Mouse (Mus musculus): ENCODE results near the gene Tnni1. TPM values are rescaled to one million over a fixed set of nuclear protein-coding genes. Genes with fewer than 3 reads are reported as not detected.

Gene Tnni1
- polyA plus RNA-seq, 1 experiment: 3,569 TPM

DNA sequence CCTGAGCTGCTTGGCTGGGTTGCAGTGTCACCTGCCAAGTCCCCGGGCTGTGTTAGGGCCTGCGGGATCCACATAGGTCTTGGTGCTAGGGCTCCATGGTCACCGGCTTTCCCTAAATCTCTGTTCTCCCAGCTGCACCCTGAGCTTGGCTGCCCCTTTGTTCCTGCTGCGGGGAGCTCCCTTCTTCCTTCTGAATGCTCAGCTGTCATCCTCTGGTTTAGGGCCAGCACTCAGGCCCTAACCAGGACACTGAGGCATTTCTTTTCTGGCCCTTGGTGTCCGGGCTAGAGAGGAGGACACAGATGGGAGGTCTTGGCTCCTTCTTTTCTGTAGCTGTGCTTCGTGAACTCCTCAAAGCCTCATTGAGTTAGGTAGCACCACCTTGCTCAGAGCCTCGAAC lies 42.5 kb downstream of the Tnni1 start:
- H3K79me2 ChIP-seq (ENCODE audit: control insufficient read depth, insufficient read depth): no peaks in the 10 kb centered on the region
- H3K36me3 ChIP-seq (ENCODE audit: control insufficient read depth, insufficient read depth): no peaks in the 10 kb centered on the region
- peaks cover 4% of the 10 kb centered on the region for H3K27me3 ChIP-seq (ENCODE audit: control insufficient read depth, insufficient read depth, insufficient read length)
- no peak overlapping the region for H3K4me3 ChIP-seq
- H3ac ChIP-seq (ENCODE audit: control insufficient read depth, insufficient read length): no peak overlapping the region
- H3K4me2 ChIP-seq (ENCODE audit: low read depth): no peak overlapping the region
- no peak for TF ChIP-seq POLR2A (IDR thresholded peaks at IDR 0.05; ENCODE audit: insufficient read length, low read depth)
- TF ChIP-seq REST (IDR thresholded peaks at IDR 0.05; ENCODE audit: insufficient read depth, insufficient read length): no peak
- no peak for TF ChIP-seq TCF12 (IDR thresholded peaks at IDR 0.05; ENCODE audit: insufficient read depth, poor library complexity, severe bottlenecking)
- no peak for TF ChIP-seq CEBPB (IDR thresholded peaks at IDR 0.05; ENCODE audit: insufficient read depth, poor library complexity, severe bottlenecking)
- TF ChIP-seq SRF (IDR thresholded peaks at IDR 0.05; ENCODE audit: control insufficient read depth, insufficient read length, low read depth): no peak
- TF ChIP-seq MYOD1 (IDR thresholded peaks at IDR 0.05; ENCODE audit: control insufficient read depth in 1 of 3, insufficient read length in 2 of 3, low read depth in 2 of 3): peak in 2 of 3 experiments; percentile 33 to 44
- TF ChIP-seq MAX (IDR thresholded peaks at IDR 0.05; ENCODE audit: low read depth): no peak
- TF ChIP-seq TCF3 (IDR thresholded peaks at IDR 0.05; ENCODE audit: insufficient read length, low read depth): no peak
- TF ChIP-seq MYOG (IDR thresholded peaks at IDR 0.05; ENCODE audit: control insufficient read depth in 1 of 3, insufficient read depth in 1 of 3, insufficient read length in 2 of 3, low read depth in 2 of 3): peak in 2 of 3 experiments; percentile 50 to 65

DNA sequence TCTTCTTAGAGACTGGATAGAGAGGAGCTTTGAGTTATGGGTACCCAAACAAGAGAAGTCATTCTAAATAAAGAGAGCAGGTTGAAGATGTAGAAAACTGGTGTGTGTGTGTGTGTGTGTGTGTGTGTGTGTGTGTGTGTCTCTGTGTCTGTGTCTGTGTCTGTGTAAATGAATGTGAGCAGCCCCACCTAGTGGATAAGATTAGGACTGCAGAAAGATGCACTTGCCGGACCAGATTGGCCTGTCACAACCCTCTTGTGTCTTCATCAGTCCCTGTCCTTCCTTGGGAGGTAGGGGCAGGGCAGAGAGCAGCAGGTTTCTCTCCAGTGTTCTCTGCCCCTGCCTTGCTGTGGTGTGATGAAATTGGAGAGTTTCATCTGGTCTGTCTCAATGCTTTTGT lies 49.7 kb downstream of the Tnni1 start:
- no peak overlapping the region for H3K4me2 ChIP-seq (ENCODE audit: low read depth)
- no peaks in the 10 kb centered on the region for H3K36me3 ChIP-seq (ENCODE audit: control insufficient read depth, insufficient read depth)
- no peak overlapping the region for H3ac ChIP-seq (ENCODE audit: control insufficient read depth, insufficient read length)
- no peak for TF ChIP-seq REST (IDR thresholded peaks at IDR 0.05; ENCODE audit: insufficient read depth, insufficient read length)
- no peak for TF ChIP-seq USF1 (IDR thresholded peaks at IDR 0.05; ENCODE audit: low read depth)
- TF ChIP-seq E2F4 (IDR thresholded peaks at IDR 0.05; ENCODE audit: insufficient read depth): no peak
- no peak for TF ChIP-seq TCF12 (IDR thresholded peaks at IDR 0.05; ENCODE audit: insufficient read depth, poor library complexity, severe bottlenecking)
- TF ChIP-seq POLR2A (IDR thresholded peaks at IDR 0.05; ENCODE audit: insufficient read length, low read depth): no peak
- no peak for TF ChIP-seq CEBPB (IDR thresholded peaks at IDR 0.05; ENCODE audit: insufficient read depth, poor library complexity, severe bottlenecking)
- TF ChIP-seq SRF (IDR thresholded peaks at IDR 0.05; ENCODE audit: control insufficient read depth, insufficient read length, low read depth): no peak
- TF ChIP-seq POLR2AphosphoS2 (IDR thresholded peaks at IDR 0.05; ENCODE audit: insufficient read length, low read depth): no peak
- no peak for TF ChIP-seq TCF3 (IDR thresholded peaks at IDR 0.05; ENCODE audit: insufficient read length, low read depth)
- no peak for TF ChIP-seq MAX (IDR thresholded peaks at IDR 0.05; ENCODE audit: low read depth)
- no peak for TF ChIP-seq MYOD1 (IDR thresholded peaks at IDR 0.05; ENCODE audit: control insufficient read depth in 1 of 3, insufficient read length in 2 of 3, low read depth in 2 of 3)
- no peak for TF ChIP-seq MYOG (IDR thresholded peaks at IDR 0.05; ENCODE audit: control insufficient read depth in 1 of 3, insufficient read depth in 1 of 3, insufficient read length in 2 of 3, low read depth in 2 of 3)
- no peaks in the 10 kb centered on the region for H3K79me2 ChIP-seq (ENCODE audit: control insufficient read depth, insufficient read depth)
- H3K4me3 ChIP-seq: no peak overlapping the region
- no peaks in the 10 kb centered on the region for H3K27me3 ChIP-seq (ENCODE audit: control insufficient read depth, insufficient read depth, insufficient read length)

DNA sequence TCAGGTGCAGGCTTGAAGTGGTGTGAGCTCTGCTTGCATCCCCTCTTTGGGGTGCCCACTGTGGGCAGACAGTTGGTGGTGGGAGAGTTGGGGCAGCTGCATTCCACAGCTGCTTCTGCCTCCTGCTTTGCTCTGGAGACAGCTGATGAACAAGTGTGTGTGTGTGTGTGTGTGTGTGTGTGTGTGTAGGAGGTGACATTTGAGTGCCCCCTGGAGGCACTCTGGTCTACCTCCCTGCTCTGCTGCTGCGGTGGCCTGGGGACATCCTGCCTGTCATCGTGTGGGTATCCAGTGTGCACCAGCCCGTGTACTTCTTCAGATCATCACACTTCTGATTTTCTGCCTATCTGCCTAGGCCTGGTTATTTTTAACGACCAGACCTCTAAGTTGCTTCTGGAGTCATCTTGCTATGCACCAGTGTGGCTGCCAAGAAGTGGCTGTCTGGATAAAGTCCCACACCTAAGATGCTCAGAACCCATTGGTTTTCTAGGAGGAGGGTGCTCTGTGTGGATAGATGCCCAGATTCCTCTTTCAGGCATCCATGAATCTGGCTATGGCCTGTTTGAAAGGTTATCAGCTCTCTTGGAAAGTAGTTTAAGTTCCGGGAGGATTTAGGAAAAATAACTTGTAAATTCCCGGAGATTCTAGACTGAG lies 55.1 kb downstream of the Tnni1 start:
- peak overlapping the region; percentile 18 for H3K4me2 ChIP-seq (ENCODE audit: low read depth)
- TF ChIP-seq MYOD1 (IDR thresholded peaks at IDR 0.05; ENCODE audit: control insufficient read depth in 1 of 3, insufficient read length in 2 of 3, low read depth in 2 of 3) (peak; percentile 91 to 99 (median 99)), E2F4 (IDR thresholded peaks at IDR 0.05; ENCODE audit: insufficient read depth) (no peak), SRF (IDR thresholded peaks at IDR 0.05; ENCODE audit: control insufficient read depth, insufficient read length, low read depth) (no peak), MYOG (IDR thresholded peaks at IDR 0.05; ENCODE audit: control insufficient read depth in 1 of 3, insufficient read depth in 1 of 3, insufficient read length in 2 of 3, low read depth in 2 of 3) (peak; percentile 99 to 100 (median 100)), TCF3 (IDR thresholded peaks at IDR 0.05; ENCODE audit: insufficient read length, low read depth) (peak; percentile 100), USF1 (IDR thresholded peaks at IDR 0.05; ENCODE audit: low read depth) (no peak), CEBPB (IDR thresholded peaks at IDR 0.05; ENCODE audit: insufficient read depth, poor library complexity, severe bottlenecking) (no peak), POLR2A (IDR thresholded peaks at IDR 0.05; ENCODE audit: insufficient read length, low read depth) (no peak), TCF12 (IDR thresholded peaks at IDR 0.05; ENCODE audit: insufficient read depth, poor library complexity, severe bottlenecking) (peak; percentile 100)
- H3K4me3 ChIP-seq: no peak overlapping the region

DNA sequence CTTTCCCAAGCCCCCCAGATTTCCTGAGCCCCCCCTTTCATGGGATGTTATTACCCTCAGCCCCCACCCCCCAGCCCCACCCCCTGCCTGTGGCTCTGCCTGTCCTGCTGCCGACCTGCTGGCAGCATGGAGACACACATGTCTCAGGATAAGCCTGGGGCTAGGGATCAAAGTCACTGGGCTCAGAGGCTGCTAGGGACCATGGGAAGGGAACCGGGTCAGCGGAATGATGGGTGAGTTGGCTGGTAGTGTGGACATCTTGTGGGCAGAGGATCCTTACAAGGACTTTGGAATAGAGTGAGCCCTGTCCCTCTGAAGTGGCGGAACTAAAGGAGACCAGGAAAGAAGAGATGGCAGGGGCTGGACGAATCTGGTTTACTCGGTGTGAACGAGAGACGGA lies 55.7 kb downstream of the Tnni1 start:
- no peak for TF ChIP-seq CEBPB (IDR thresholded peaks at IDR 0.05; ENCODE audit: insufficient read depth, poor library complexity, severe bottlenecking)
- no peak for TF ChIP-seq E2F4 (IDR thresholded peaks at IDR 0.05; ENCODE audit: insufficient read depth)
- TF ChIP-seq MYOG (IDR thresholded peaks at IDR 0.05; ENCODE audit: control insufficient read depth in 1 of 3, insufficient read depth in 1 of 3, insufficient read length in 2 of 3, low read depth in 2 of 3): peak in 1 of 3 experiments; percentile 20
- no peak for TF ChIP-seq SRF (IDR thresholded peaks at IDR 0.05; ENCODE audit: control insufficient read depth, insufficient read length, low read depth)
- H3K79me2 ChIP-seq (ENCODE audit: control insufficient read depth, insufficient read depth): peaks cover 36% of the 10 kb centered on the region
- peaks cover 6% of the 10 kb centered on the region for H3K36me3 ChIP-seq (ENCODE audit: control insufficient read depth, insufficient read depth)
- H3ac ChIP-seq (ENCODE audit: control insufficient read depth, insufficient read length): no peak overlapping the region
- H3K4me2 ChIP-seq (ENCODE audit: low read depth): peak overlapping the region; percentile 49
- no peak overlapping the region for H3K4me3 ChIP-seq
- H3K27me3 ChIP-seq (ENCODE audit: control insufficient read depth, insufficient read depth, insufficient read length): no peaks in the 10 kb centered on the region

More for the DNA sequence above, 55.1 kb downstream of the Tnni1 start:
- Histone ChIP-seq H3K27me3 (ENCODE audit: control insufficient read depth, insufficient read depth, insufficient read length) (no peaks in the 10 kb centered on the region), H3ac (ENCODE audit: control insufficient read depth, insufficient read length) (no peak overlapping the region), H3K36me3 (ENCODE audit: control insufficient read depth, insufficient read depth) (peaks cover under 1% of the 10 kb centered on the region), H3K79me2 (ENCODE audit: control insufficient read depth, insufficient read depth) (peaks cover 30% of the 10 kb centered on the region)

Measured in myocyte (in vitro differentiated cells).